Mouse (Mus musculus) olfactory bulb, adult 2 months (tissue): ENCODE measurements at regions not wholly inside any gene's neighbourhood (a gene's known extent, or its start where the extent isn't known, plus 50 kb on each side); places are given as distances from the start of the nearest gene placed in this dataset.

Source experiments
- CTCF ChIP-seq: fragments of 200-500 bp; IDR thresholded peaks from 2 replicates; pipeline ENCODE4 v1.5.1; 2012; ENCODE audit warnings: low read depth, mild to moderate bottlenecking, low read length, moderate library complexity; ENCODE audit not compliant: insufficient read depth
- POLR2A ChIP-seq: fragments of 200-500 bp; IDR thresholded peaks from 2 replicates; pipeline ENCODE4 v1.6.1; 2012; ENCODE audit warnings: mild to moderate bottlenecking, low read depth, low read length, moderate library complexity; ENCODE audit not compliant: insufficient read depth

DNA sequence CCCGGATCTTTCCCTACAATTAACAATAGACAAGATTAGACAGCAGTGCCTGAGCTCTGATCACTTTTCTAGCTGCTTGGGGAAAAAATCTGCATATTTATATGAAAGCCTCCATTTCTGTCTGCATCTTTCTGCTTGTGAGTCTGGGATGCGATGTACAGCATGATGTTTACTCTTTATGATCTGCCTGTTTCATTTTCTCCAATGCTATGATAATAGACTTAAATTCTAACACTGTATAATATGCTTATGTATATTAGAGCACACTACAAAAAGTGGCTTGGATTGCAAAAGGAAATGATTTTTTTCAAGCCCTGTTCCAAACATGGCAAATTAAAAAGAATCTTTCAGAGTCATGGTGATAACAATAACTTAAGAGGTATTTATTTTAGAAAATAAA lies 468.3 kb upstream of the Ndn start:
- TF ChIP-seq CTCF (no peak), POLR2A (no peak)
